Mouse (Mus musculus) hindbrain, embryonic 13.5 days (tissue): ENCODE results near the gene Rps4x. TPM values are rescaled to one million over a fixed set of nuclear protein-coding genes. Genes with fewer than 3 reads are reported as not detected.
A peak's percentile ranks its signal among the peaks of the same experiment; 100 is the strongest.
"Not testable (repeated sequence)": the region's sequence is repeated elsewhere in the genome, so short reads cannot be mapped to it uniquely, and the experiment has no call there.

Experiments
- ATAC-seq: fragments of 200-750 bp; cut with Nextera tagmentation; 2 replicates; pipeline ENCODE4 v1.8.0; 2017; ENCODE audit warnings: moderate TSS enrichment; ENCODE audit not compliant: low FRiP score
- H3K27ac ChIP-seq: fragments of 300-500 bp; sonication (generic); 2 replicates; pipeline ENCODE4 v1.5.1; 2015; ENCODE audit warnings: inconsistent platforms, mild to moderate bottlenecking, moderate library complexity
- H3K27me3 ChIP-seq: fragments of 300-500 bp; sonication (generic); 2 replicates; pipeline ENCODE4 v1.6.1; 2015; ENCODE audit warnings: mild to moderate bottlenecking, inconsistent platforms
- H3K36me3 ChIP-seq: fragments of 300-500 bp; sonication (generic); 2 replicates; pipeline ENCODE4 v1.6.1; 2015; ENCODE audit warnings: mild to moderate bottlenecking, inconsistent platforms
- H3K4me1 ChIP-seq: fragments of 300-500 bp; sonication (generic); replicated peaks from 2 replicates; pipeline ENCODE4 v1.6.1; 2015; ENCODE audit warnings: inconsistent platforms
- H3K4me2 ChIP-seq: fragments of 300-500 bp; sonication (generic); 2 replicates; pipeline ENCODE4 v1.6.1; 2015; ENCODE audit warnings: inconsistent platforms, mild to moderate bottlenecking, moderate library complexity
- H3K4me3 ChIP-seq: fragments of 300-500 bp; sonication (generic); 2 replicates; pipeline ENCODE4 v1.5.1; 2015; ENCODE audit warnings: mild to moderate bottlenecking, inconsistent platforms
- H3K9ac ChIP-seq: fragments of 300-500 bp; sonication (generic); 2 replicates; pipeline ENCODE4 v1.6.1; 2015; ENCODE audit warnings: mild to moderate bottlenecking, inconsistent platforms
- H3K9me3 ChIP-seq: fragments of 300-500 bp; sonication (generic); 2 replicates; pipeline ENCODE4 v1.6.1; 2016; ENCODE audit warnings: inconsistent platforms
- WGBS: fragments of 180-500 bp; shearing (Covaris S2); methylation state at CpG from one replicate; pipeline ENCODE4 v1.1.7; 2015; 5-methylcytosine and 5-hydroxymethylcytosine counted together
- polyA plus RNA-seq: library from polyadenylated mRNA; unstranded; fragments of >200 nt; fragmentation: Nextera tagmentation; extraction: Ambion mirVana; gene quantifications from 2 replicates; pipeline ENCODE4 v1.2.1, GENCODE M21; 2015

The Rps4x gene
- 440 and 450 TPM in 2 replicates for polyA plus RNA-seq

- Histone ChIP-seq H3K9me3 (no peaks in the 10 kb centered on the region), H3K27me3 (no peaks in the 10 kb centered on the region; the same call in 1 of the 2 replicates), H3K27ac (peak within 1 kb of the TSS; percentile 87), H3K4me3 (peak within 1 kb of the TSS; percentile 55), H3K4me2 (peak within 1 kb of the TSS; percentile 64), H3K36me3 (peaks cover 19% of the 10 kb centered on the region), H3K4me1 (peaks cover 25% of the 10 kb centered on the region), H3K9ac (peak within 1 kb of the TSS; percentile 78)
- peak; percentile 96 for ATAC-seq
- WGBS: 13% methylated on average over 37 of the region's 37 CpGs
These were observed at the start of gene Rps4x for GRCm38 (mm10) chrX:102188712-102189497. Gene Rps4x, minus strand, starts transcription at chrX:102189394.

DNA sequence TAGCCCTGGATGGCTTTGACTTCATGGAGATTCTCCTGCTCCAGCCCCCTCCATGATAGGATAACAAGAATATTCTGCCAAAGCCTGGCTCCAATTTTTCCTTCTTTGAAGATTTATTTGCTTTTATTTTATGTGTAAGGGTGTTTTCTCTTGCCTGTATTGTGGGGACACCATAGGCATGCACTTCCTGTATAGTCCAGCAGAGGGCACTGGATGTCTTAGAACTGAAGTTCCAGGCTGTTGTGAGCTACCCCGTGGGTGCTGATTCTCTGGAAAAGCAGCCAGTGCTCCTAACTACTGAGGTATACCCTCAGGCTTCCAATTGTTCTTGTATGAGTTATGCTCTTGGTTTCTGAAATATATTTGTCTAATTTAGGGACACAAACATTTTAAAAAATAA, 29.9 kb upstream of the Rps4x start:
- Histone ChIP-seq H3K4me3 (no peak overlapping the region), H3K4me1 (no peaks in the 10 kb centered on the region), H3K36me3 (no peaks in the 10 kb centered on the region), H3K9ac (no peak overlapping the region), H3K9me3 (no peaks in the 10 kb centered on the region), H3K27ac (no peak overlapping the region), H3K4me2 (no peak overlapping the region), H3K27me3 (no peaks in the 10 kb centered on the region)
- ATAC-seq: no peak
- WGBS: 25% methylated on average over 1 of the region's 1 CpGs

DNA sequence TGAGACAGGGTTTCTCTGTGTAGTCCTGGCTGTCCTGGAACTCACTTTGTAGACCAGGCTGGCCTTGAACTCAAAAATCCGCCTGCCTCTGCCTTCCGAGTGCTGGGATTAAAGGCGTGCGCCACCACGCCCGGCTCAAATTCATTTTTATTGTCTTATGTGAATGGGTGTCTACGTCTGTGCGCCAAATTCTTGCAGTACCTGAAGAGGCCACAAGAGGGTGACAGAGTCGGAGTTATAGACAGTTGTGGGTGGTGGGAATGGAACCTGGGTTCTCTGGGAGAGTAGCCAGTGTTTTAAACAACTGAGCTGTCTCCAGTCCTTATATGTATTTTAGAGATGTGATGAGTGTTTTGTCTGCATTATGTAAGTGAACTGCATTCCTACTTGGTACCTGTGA, 26.2 kb upstream of the Rps4x start:
- not testable (repeated sequence) for H3K36me3 ChIP-seq, H3K9ac ChIP-seq, H3K4me3 ChIP-seq, H3K4me2 ChIP-seq, H3K4me1 ChIP-seq, H3K27me3 ChIP-seq, ATAC-seq, H3K27ac ChIP-seq, H3K9me3 ChIP-seq
- 49% methylated on average over 9 of the region's 9 CpGs for WGBS

DNA sequence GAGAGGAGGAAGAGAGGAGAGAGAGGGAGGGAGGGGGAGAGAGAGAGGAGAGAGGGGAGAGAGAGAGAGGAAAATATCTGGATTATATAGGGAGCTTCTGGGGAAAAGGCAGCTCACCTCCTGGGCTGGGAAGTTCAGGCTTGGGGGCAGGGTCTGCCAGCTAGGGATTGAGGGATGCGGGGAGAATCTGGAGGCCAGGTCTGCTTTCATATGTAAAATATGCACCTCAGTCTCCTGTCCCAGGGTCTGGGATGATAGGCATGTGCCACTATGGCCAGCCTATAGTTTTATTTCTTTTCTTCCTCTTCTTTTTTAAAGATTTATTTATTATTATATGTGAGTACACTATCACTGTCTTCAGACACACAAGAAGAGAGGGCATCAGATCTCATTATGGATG, 1.6 kb upstream of the Rps4x start:
- Histone ChIP-seq H3K9me3 (no peaks in the 10 kb centered on the region), H3K36me3 (peaks cover 4% of the 10 kb centered on the region; the same call in 1 of the 2 replicates), H3K27me3 (no peaks in the 10 kb centered on the region; the same call in 1 of the 2 replicates), H3K4me3 (no peak overlapping the region), H3K9ac (no peak overlapping the region), H3K4me1 (peaks cover 21% of the 10 kb centered on the region), H3K27ac (no peak overlapping the region), H3K4me2 (no peak overlapping the region)
- WGBS: 67% methylated on average over 1 of the region's 1 CpGs
- no peak for ATAC-seq

GRCm38 (mm10) chrX:102189581-102189980, 387 bp upstream of the Rps4x start:
- ATAC-seq: peak; percentile 11; the same call in 1 of the 2 replicates
- 51% methylated on average over 5 of the region's 5 CpGs for WGBS
- H3K27me3 ChIP-seq: no peaks in the 10 kb centered on the region; the same call in 1 of the 2 replicates
- H3K4me2 ChIP-seq: no peak overlapping the region
- peaks cover 12% of the 10 kb centered on the region; the same call in 1 of the 2 replicates for H3K36me3 ChIP-seq
- H3K9me3 ChIP-seq: no peaks in the 10 kb centered on the region
- H3K4me3 ChIP-seq: no peak overlapping the region
- H3K27ac ChIP-seq: no peak overlapping the region
- peaks cover 25% of the 10 kb centered on the region for H3K4me1 ChIP-seq
- no peak overlapping the region for H3K9ac ChIP-seq

GRCm38 (mm10) chrX:102187023-102187699, 2.0 kb downstream of the Rps4x start:
- WGBS: 41% methylated on average over 11 of the region's 11 CpGs
- Histone ChIP-seq H3K4me2 (peak overlapping the region; percentile 64), H3K4me1 (peaks cover 25% of the 10 kb centered on the region), H3K27me3 (no peaks in the 10 kb centered on the region; the same call in 1 of the 2 replicates), H3K9ac (peak overlapping the region; percentile 39; the same call in 1 of the 2 replicates), H3K27ac (no peak overlapping the region), H3K9me3 (no peaks in the 10 kb centered on the region), H3K36me3 (peaks cover 26% of the 10 kb centered on the region), H3K4me3 (peak overlapping the region; percentile 24)
- ATAC-seq: no peak

DNA sequence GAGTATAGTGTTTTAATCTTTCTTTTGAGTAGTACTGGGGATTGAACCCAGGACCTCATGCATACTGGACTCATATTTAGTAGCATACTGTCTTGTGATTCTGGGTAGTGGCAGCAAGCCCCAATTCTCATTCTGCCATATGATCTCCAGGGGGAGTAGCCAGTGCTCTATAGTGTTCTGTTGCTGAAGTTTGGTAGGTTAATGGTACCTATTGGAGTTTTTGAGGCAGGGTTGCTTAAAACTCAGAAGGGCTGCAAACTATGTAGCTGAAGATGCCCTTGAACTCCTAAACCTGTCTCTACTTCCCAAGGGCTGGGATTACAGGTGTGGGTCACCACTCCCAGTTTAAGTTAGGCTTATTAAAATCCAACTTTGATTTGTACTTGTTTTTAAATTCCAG, 6.6 kb downstream of the Rps4x start:
- Histone ChIP-seq H3K4me3 (no peak overlapping the region), H3K9ac (no peak overlapping the region), H3K4me1 (peaks cover 18% of the 10 kb centered on the region), H3K27me3 (peaks cover 10% of the 10 kb centered on the region; the same call in 1 of the 2 replicates), H3K4me2 (no peak overlapping the region), H3K27ac (no peak overlapping the region), H3K36me3 (peaks cover 26% of the 10 kb centered on the region), H3K9me3 (no peaks in the 10 kb centered on the region)
- no peak for ATAC-seq

- no peak for ATAC-seq
- no peak overlapping the region for H3K9ac ChIP-seq
- H3K4me2 ChIP-seq: no peak overlapping the region
- 89% methylated on average over 5 of the region's 5 CpGs for WGBS
- H3K4me3 ChIP-seq: no peak overlapping the region
- no peak overlapping the region for H3K27ac ChIP-seq
- peaks cover 10% of the 10 kb centered on the region; the same call in 1 of the 2 replicates for H3K27me3 ChIP-seq
- H3K9me3 ChIP-seq: no peaks in the 10 kb centered on the region
- H3K4me1 ChIP-seq: no peaks in the 10 kb centered on the region
- no peaks in the 10 kb centered on the region for H3K36me3 ChIP-seq
These were observed 13.5 kb downstream of the Rps4x start for GRCm38 (mm10) chrX:102175538-102176287.

- no peak for ATAC-seq
- Histone ChIP-seq H3K9me3 (no peaks in the 10 kb centered on the region), H3K4me2 (no peak overlapping the region), H3K4me3 (no peak overlapping the region), H3K27me3 (0 out of 2 replicates have a peak, but pooled peaks cover 15% of the 10 kb centered on the region), H3K9ac (no peak overlapping the region), H3K36me3 (no peaks in the 10 kb centered on the region), H3K27ac (no peak overlapping the region), H3K4me1 (peaks cover 12% of the 10 kb centered on the region)
- 72% methylated on average over 3 of the region's 3 CpGs for WGBS
These were observed 18.3 kb downstream of the Rps4x start for GRCm38 (mm10) chrX:102170900-102171299.

- no peak overlapping the region for H3K4me2 ChIP-seq
- no peak overlapping the region for H3K27ac ChIP-seq
- H3K9me3 ChIP-seq: no peaks in the 10 kb centered on the region
- 0 out of 2 replicates have a peak, but pooled peaks cover 15% of the 10 kb centered on the region for H3K27me3 ChIP-seq
- no peak overlapping the region for H3K9ac ChIP-seq
- peaks cover 12% of the 10 kb centered on the region for H3K4me1 ChIP-seq
- no peaks in the 10 kb centered on the region for H3K36me3 ChIP-seq
- H3K4me3 ChIP-seq: no peak overlapping the region
- WGBS: 63% methylated on average over 3 of the region's 3 CpGs
- ATAC-seq: no peak
These were observed 19.1 kb downstream of the Rps4x start for GRCm38 (mm10) chrX:102170135-102170534.

GRCm38 (mm10) chrX:102169724-102170123, 19.5 kb downstream of the Rps4x start:
- Histone ChIP-seq H3K36me3 (no peaks in the 10 kb centered on the region), H3K4me2 (no peak overlapping the region), H3K9me3 (no peaks in the 10 kb centered on the region), H3K4me3 (no peak overlapping the region), H3K27ac (no peak overlapping the region), H3K4me1 (peaks cover 12% of the 10 kb centered on the region), H3K9ac (no peak overlapping the region), H3K27me3 (0 out of 2 replicates have a peak, but pooled peaks cover 15% of the 10 kb centered on the region)
- 75% methylated on average over 1 of the region's 1 CpGs for WGBS
- ATAC-seq: no peak

GRCm38 (mm10) chrX:102166986-102167385, 22.2 kb downstream of the Rps4x start:
- H3K36me3 ChIP-seq: no peaks in the 10 kb centered on the region

More at GRCm38 (mm10) chrX:102166986-102167385, 22.2 kb downstream of the Rps4x start:
- Histone ChIP-seq H3K4me2 (no peak overlapping the region), H3K27ac (peak overlapping the region; percentile 66), H3K9me3 (no peaks in the 10 kb centered on the region), H3K4me1 (peaks cover 12% of the 10 kb centered on the region), H3K9ac (no peak overlapping the region), H3K4me3 (no peak overlapping the region), H3K27me3 (0 out of 2 replicates have a peak, but pooled peaks cover 15% of the 10 kb centered on the region)
- ATAC-seq: no peak
- WGBS: 27% methylated on average over 6 of the region's 6 CpGs
